Mouse (Mus musculus): ENCODE data around the gene Lrrn3. TPM values are rescaled to one million over a fixed set of nuclear protein-coding genes. Genes with fewer than 3 reads are reported as not detected.
A peak's percentile ranks its signal among the peaks of the same experiment; 100 is the strongest.

Lrrn3 gene
- total and polyA plus RNA-seq, 2 experiments from 2014 or later, result 0.08 to 0.66 TPM

- DNase-seq (ENCODE audit: low spot score), result no peak
- ATAC-seq (ENCODE audit: insufficient read depth, low read depth), result no peak
- Histone ChIP-seq H3K27me3 (ENCODE audit: control insufficient read depth, insufficient read depth, low read length) (no peaks in the 10 kb centered on the region), H3K4me3 (ENCODE audit: low read depth, low read length) (no peak overlapping the region), H3K27ac (ENCODE audit: low read depth) (no peak overlapping the region), H3K9me3 (replicated peaks; ENCODE audit: control insufficient read depth, low read length) (no peaks in the 10 kb centered on the region), H3K9ac (replicated peaks; ENCODE audit: low read depth, low read length) (no peak overlapping the region), H3K4me2 (ENCODE audit: low read depth, low read length) (no peak overlapping the region), H3K36me3 (replicated peaks; ENCODE audit: control insufficient read depth, insufficient read depth, low read length) (no peaks in the 10 kb centered on the region), H3K4me1 (ENCODE audit: control insufficient read depth, insufficient read depth) (no peaks in the 10 kb centered on the region)
- 35% methylated on average over 5 of the region's 5 CpGs for WGBS
- no peak for TF ChIP-seq CTCF (IDR thresholded peaks at IDR 0.05; ENCODE audit: low read depth)
- no peak for TF ChIP-seq EP300 (IDR thresholded peaks at IDR 0.05; ENCODE audit: low read depth)
Measured at GRCm38 (mm10) chr12:41427464-41427863, 58.8 kb downstream of the Lrrn3 start.

- 83% methylated on average over 9 of the region's 9 CpGs for WGBS
- ATAC-seq (ENCODE audit: insufficient read depth, low read depth) (no peak), DNase-seq (ENCODE audit: low spot score) (no peak)
- Histone ChIP-seq H3K4me3 (ENCODE audit: low read depth, low read length) (no peak overlapping the region), H3K36me3 (replicated peaks; ENCODE audit: control insufficient read depth, insufficient read depth, low read length) (no peaks in the 10 kb centered on the region), H3K9me3 (replicated peaks; ENCODE audit: control insufficient read depth, low read length) (no peaks in the 10 kb centered on the region), H3K4me1 (ENCODE audit: control insufficient read depth, insufficient read depth) (no peaks in the 10 kb centered on the region), H3K27ac (ENCODE audit: low read depth) (no peak overlapping the region), H3K4me2 (ENCODE audit: low read depth, low read length) (no peak overlapping the region), H3K27me3 (ENCODE audit: control insufficient read depth, insufficient read depth, low read length) (no peaks in the 10 kb centered on the region), H3K9ac (replicated peaks; ENCODE audit: low read depth, low read length) (no peak overlapping the region)
- TF ChIP-seq CTCF (IDR thresholded peaks at IDR 0.05; ENCODE audit: low read depth) (no peak), EP300 (IDR thresholded peaks at IDR 0.05; ENCODE audit: low read depth) (no peak)
Measured at GRCm38 (mm10) chr12:41425101-41425679, 61.0 kb downstream of the Lrrn3 start.

GRCm38 (mm10) chr12:41417961-41418360 lies 68.3 kb downstream of the Lrrn3 start:
- Histone ChIP-seq H3K9me3 (replicated peaks; ENCODE audit: control insufficient read depth, low read length) (no peaks in the 10 kb centered on the region), H3K9ac (replicated peaks; ENCODE audit: low read depth, low read length) (no peak overlapping the region), H3K4me2 (ENCODE audit: low read depth, low read length) (no peak overlapping the region), H3K27me3 (ENCODE audit: control insufficient read depth, insufficient read depth, low read length) (no peaks in the 10 kb centered on the region), H3K4me1 (ENCODE audit: control insufficient read depth, insufficient read depth) (no peaks in the 10 kb centered on the region), H3K4me3 (ENCODE audit: low read depth, low read length) (no peak overlapping the region), H3K27ac (ENCODE audit: low read depth) (no peak overlapping the region), H3K36me3 (replicated peaks; ENCODE audit: control insufficient read depth, insufficient read depth, low read length) (no peaks in the 10 kb centered on the region)
- TF ChIP-seq CTCF (IDR thresholded peaks at IDR 0.05; ENCODE audit: low read depth) (no peak), EP300 (IDR thresholded peaks at IDR 0.05; ENCODE audit: low read depth) (no peak)
- 89% methylated on average over 4 of the region's 4 CpGs for whole genome bisulfite sequencing
- DNase-seq (ENCODE audit: low spot score) (no peak), ATAC-seq (ENCODE audit: insufficient read depth, low read depth) (no peak)

GRCm38 (mm10) chr12:41417099-41417498 lies 69.1 kb downstream of the Lrrn3 start:
- 65% methylated on average over 3 of the region's 3 CpGs for WGBS
- TF ChIP-seq EP300 (IDR thresholded peaks at IDR 0.05; ENCODE audit: low read depth) (no peak), CTCF (IDR thresholded peaks at IDR 0.05; ENCODE audit: low read depth) (no peak)

GRCm38 (mm10) chr12:41416635-41417034 lies 69.6 kb downstream of the Lrrn3 start:
- Histone ChIP-seq H3K4me2 (ENCODE audit: low read depth, low read length) (no peak overlapping the region), H3K4me3 (ENCODE audit: low read depth, low read length) (no peak overlapping the region), H3K4me1 (ENCODE audit: control insufficient read depth, insufficient read depth) (no peaks in the 10 kb centered on the region), H3K27ac (ENCODE audit: low read depth) (no peak overlapping the region), H3K9me3 (replicated peaks; ENCODE audit: control insufficient read depth, low read length) (no peaks in the 10 kb centered on the region), H3K9ac (replicated peaks; ENCODE audit: low read depth, low read length) (no peak overlapping the region), H3K27me3 (ENCODE audit: control insufficient read depth, insufficient read depth, low read length) (no peaks in the 10 kb centered on the region), H3K36me3 (replicated peaks; ENCODE audit: control insufficient read depth, insufficient read depth, low read length) (no peaks in the 10 kb centered on the region)
- ATAC-seq (ENCODE audit: insufficient read depth, low read depth) (no peak), DNase-seq (ENCODE audit: low spot score) (no peak)
- TF ChIP-seq EP300 (IDR thresholded peaks at IDR 0.05; ENCODE audit: low read depth), result no peak
- TF ChIP-seq CTCF (IDR thresholded peaks at IDR 0.05; ENCODE audit: low read depth), result no peak

More at GRCm38 (mm10) chr12:41417099-41417498, 69.1 kb downstream of the Lrrn3 start:
- DNase-seq (ENCODE audit: low spot score), result no peak
- Histone ChIP-seq H3K4me3 (ENCODE audit: low read depth, low read length) (no peak overlapping the region), H3K27me3 (ENCODE audit: control insufficient read depth, insufficient read depth, low read length) (no peaks in the 10 kb centered on the region), H3K27ac (ENCODE audit: low read depth) (no peak overlapping the region), H3K9ac (replicated peaks; ENCODE audit: low read depth, low read length) (no peak overlapping the region), H3K36me3 (replicated peaks; ENCODE audit: control insufficient read depth, insufficient read depth, low read length) (no peaks in the 10 kb centered on the region), H3K4me1 (ENCODE audit: control insufficient read depth, insufficient read depth) (no peaks in the 10 kb centered on the region), H3K9me3 (replicated peaks; ENCODE audit: control insufficient read depth, low read length) (no peaks in the 10 kb centered on the region), H3K4me2 (ENCODE audit: low read depth, low read length) (no peak overlapping the region)
- no peak for ATAC-seq (ENCODE audit: insufficient read depth, low read depth)

- Histone ChIP-seq H3K27ac (ENCODE audit: low read depth) (no peak overlapping the region), H3K27me3 (ENCODE audit: control insufficient read depth, insufficient read depth, low read length) (no peaks in the 10 kb centered on the region), H3K4me3 (ENCODE audit: low read depth, low read length) (no peak overlapping the region), H3K9me3 (replicated peaks; ENCODE audit: control insufficient read depth, low read length) (no peaks in the 10 kb centered on the region), H3K36me3 (replicated peaks; ENCODE audit: control insufficient read depth, insufficient read depth, low read length) (no peaks in the 10 kb centered on the region), H3K9ac (replicated peaks; ENCODE audit: low read depth, low read length) (no peak overlapping the region), H3K4me2 (ENCODE audit: low read depth, low read length) (no peak overlapping the region), H3K4me1 (ENCODE audit: control insufficient read depth, insufficient read depth) (no peaks in the 10 kb centered on the region)
- peak; percentile 51 for DNase-seq (ENCODE audit: low spot score)
- WGBS, result 16% methylated on average over 3 of the region's 3 CpGs
- no peak for ATAC-seq (ENCODE audit: insufficient read depth, low read depth)
- TF ChIP-seq CTCF (IDR thresholded peaks at IDR 0.05; ENCODE audit: low read depth), result no peak
- TF ChIP-seq EP300 (IDR thresholded peaks at IDR 0.05; ENCODE audit: low read depth), result no peak
Measured at GRCm38 (mm10) chr12:41409431-41409830, 76.8 kb downstream of the Lrrn3 start.

All from heart, postnatal 0 days (tissue).